Mouse (Mus musculus) bone marrow, adult 2 months (tissue): ENCODE data around the gene Tex21.

ENCODE experiments used
- CTCF ChIP-seq: fragments of 200-500 bp; IDR thresholded peaks from 2 replicates; pipeline ENCODE4 v1.5.1; 2011; ENCODE audit warnings: low read length, control low read depth; ENCODE audit not compliant: control insufficient read depth, insufficient read depth
- POLR2A ChIP-seq: fragments of 200-500 bp; IDR thresholded peaks from 2 replicates; pipeline ENCODE4 v1.6.1; 2011; ENCODE audit warnings: low read depth, mild to moderate bottlenecking, control low read depth, low read length, borderline replicate concordance; ENCODE audit not compliant: control insufficient read depth

DNA sequence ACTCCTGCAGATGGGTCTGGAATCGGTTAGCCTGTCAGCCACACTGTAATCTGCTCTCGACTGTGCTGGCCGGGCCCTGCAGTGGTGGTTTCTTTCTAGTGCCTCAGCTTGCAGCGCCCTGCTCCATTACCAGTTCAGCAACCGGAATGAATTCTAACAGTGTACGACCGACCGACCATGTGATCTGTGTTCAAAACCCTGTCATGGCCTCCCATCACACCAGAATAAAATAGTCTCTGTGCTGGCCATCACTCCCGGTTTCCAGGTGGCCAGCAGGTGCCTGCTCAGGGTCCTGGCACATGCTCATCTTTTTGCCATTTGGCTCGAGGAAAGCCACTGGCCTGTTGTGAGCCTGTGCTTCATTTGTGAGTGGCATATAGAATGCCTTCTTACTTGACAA lies 22.1 kb upstream of the Tex21 start:
- TF ChIP-seq CTCF (no peak), POLR2A (no peak)
